Mouse (Mus musculus): ENCODE results near the gene Faf2. TPM values are rescaled to one million over a fixed set of nuclear protein-coding genes. Genes with fewer than 3 reads are reported as not detected.

Gene Faf2
- total and polyA plus RNA-seq, 3 experiments, result 40.8 to 51.7 (median 43.7) TPM

GRCm38 (mm10) chr13:54680184-54680853 lies 58.7 kb downstream of the Faf2 start:
- in situ Hi-C loops (cut with MboI; ENCODE audit: low pct_ligation_motif_present, low pct_unique_long_range_greater_than_20kb, low sequenced_read_pairs), result no loop called here
- H3K4me2 ChIP-seq (ENCODE audit: insufficient read depth, low read depth, poor library complexity, severe bottlenecking), result no peak overlapping the region
- no peaks in the 10 kb centered on the region for H3K27me3 ChIP-seq (replicated peaks)
- DNase-seq (ENCODE audit: extremely low read depth), result no peak
- no peak overlapping the region for H3K27ac ChIP-seq (ENCODE audit: insufficient read depth, low read depth)
- H3K9me3 ChIP-seq (replicated peaks; ENCODE audit: low read length), result no peaks in the 10 kb centered on the region
- no peak overlapping the region for H3K9ac ChIP-seq (ENCODE audit: insufficient read depth, low read depth)
- TF ChIP-seq TCF12 (IDR thresholded peaks at IDR 0.05; ENCODE audit: low read depth, low read length), result no peak
- TF ChIP-seq GABPA (IDR thresholded peaks at IDR 0.05; ENCODE audit: insufficient replicate concordance, low read depth, low read length), result no peak
- TF ChIP-seq UBTF (IDR thresholded peaks at IDR 0.05; ENCODE audit: low read depth, low read length), result no peak
- TF ChIP-seq ZMIZ1 (IDR thresholded peaks at IDR 0.05; ENCODE audit: low read depth, low read length), result no peak
- no peak for TF ChIP-seq ZC3H11A (IDR thresholded peaks at IDR 0.05; ENCODE audit: low read depth, low read length)
- no peak for TF ChIP-seq NRF1 (IDR thresholded peaks at IDR 0.05; ENCODE audit: low read depth, low read length)
- no peak for TF ChIP-seq CHD2 (IDR thresholded peaks at IDR 0.05; ENCODE audit: low read length)
- no peak for TF ChIP-seq EP300 (IDR thresholded peaks at IDR 0.05; ENCODE audit: low read length)
- no peak for TF ChIP-seq JUN (IDR thresholded peaks at IDR 0.05; ENCODE audit: insufficient read depth, low read depth, low read length)
- TF ChIP-seq HCFC1 (IDR thresholded peaks at IDR 0.05; ENCODE audit: low read depth, low read length), result no peak
- no peak for TF ChIP-seq NELFE (IDR thresholded peaks at IDR 0.05; ENCODE audit: low read depth, low read length)
- H3K4me1 ChIP-seq (ENCODE audit: control insufficient read depth in 1 of 2, insufficient read depth in 2 of 2), result peaks cover 3 to 8% of the 10 kb centered on the region in 2 experiments
- no peak overlapping the region for H3K4me3 ChIP-seq (replicated peaks in 1 of 3; ENCODE audit: low read depth in 2 of 3, low read length in 2 of 3, poor library complexity in 1 of 3)
- H3K36me3 ChIP-seq (replicated peaks in 1 of 2; ENCODE audit: control insufficient read depth in 1 of 2, insufficient read depth in 1 of 2, low read length in 1 of 2), result peaks cover 49 to 69% of the 10 kb centered on the region in 2 experiments
- dilution Hi-C loops (cut with MboI; ENCODE audit: extremely low pct_ligation_motif_present, extremely low pct_unique_long_range_greater_than_20kb, low sequenced_read_pairs), result no loop called here
- peaks cover 16% of the 10 kb centered on the region for H3K79me2 ChIP-seq (replicated peaks; ENCODE audit: control insufficient read depth, extremely low read depth, insufficient read depth, poor library complexity, severe bottlenecking)

- Histone ChIP-seq H3K4me2 (ENCODE audit: insufficient read depth, low read depth, poor library complexity, severe bottlenecking) (no peak overlapping the region), H3K27me3 (replicated peaks) (no peaks in the 10 kb centered on the region), H3K4me1 (ENCODE audit: control insufficient read depth in 1 of 2, insufficient read depth in 2 of 2) (peaks cover 12 to 18% of the 10 kb centered on the region in 2 experiments), H3K4me3 (replicated peaks in 1 of 3; ENCODE audit: low read depth in 2 of 3, low read length in 2 of 3, poor library complexity in 1 of 3) (no peak overlapping the region), H3K9ac (ENCODE audit: insufficient read depth, low read depth) (no peak overlapping the region), H3K27ac (ENCODE audit: insufficient read depth, low read depth) (no peak overlapping the region), H3K79me2 (replicated peaks; ENCODE audit: control insufficient read depth, extremely low read depth, insufficient read depth, poor library complexity, severe bottlenecking) (peaks cover 25% of the 10 kb centered on the region), H3K36me3 (replicated peaks in 1 of 2; ENCODE audit: control insufficient read depth in 1 of 2, insufficient read depth in 1 of 2, low read length in 1 of 2) (peaks cover 49 to 76% of the 10 kb centered on the region in 2 experiments), H3K9me3 (replicated peaks; ENCODE audit: low read length) (no peaks in the 10 kb centered on the region)
- in situ Hi-C loops (cut with MboI; ENCODE audit: low pct_ligation_motif_present, low pct_unique_long_range_greater_than_20kb, low sequenced_read_pairs), result no loop called here
- no peak for DNase-seq (ENCODE audit: extremely low read depth)
- dilution Hi-C loops (cut with MboI; ENCODE audit: extremely low pct_ligation_motif_present, extremely low pct_unique_long_range_greater_than_20kb, low sequenced_read_pairs), result no loop called here
- TF ChIP-seq NRF1 (IDR thresholded peaks at IDR 0.05; ENCODE audit: low read depth, low read length), result no peak
- no peak for TF ChIP-seq MEF2A (IDR thresholded peaks at IDR 0.05; ENCODE audit: borderline replicate concordance, low read depth, low read length)
- TF ChIP-seq POLR2AphosphoS2 (IDR thresholded peaks at IDR 0.05; ENCODE audit: low read depth, low read length), result no peak
- no peak for TF ChIP-seq CHD2 (IDR thresholded peaks at IDR 0.05; ENCODE audit: low read length)
- TF ChIP-seq RAD21 (IDR thresholded peaks at IDR 0.05; ENCODE audit: low read depth, low read length), result no peak
- TF ChIP-seq GABPA (IDR thresholded peaks at IDR 0.05; ENCODE audit: insufficient replicate concordance, low read depth, low read length), result no peak
- no peak for TF ChIP-seq JUND (conservative IDR thresholded peaks at IDR 0.05; ENCODE audit: low read depth, low read length)
- TF ChIP-seq RCOR1 (conservative IDR thresholded peaks at IDR 0.05; ENCODE audit: low read depth, low read length), result no peak
- no peak for TF ChIP-seq CHD1 (IDR thresholded peaks at IDR 0.05; ENCODE audit: low read depth, low read length)
- no peak for TF ChIP-seq ELF1 (IDR thresholded peaks at IDR 0.05; ENCODE audit: low read depth, low read length)
- no peak for TF ChIP-seq KAT2A (IDR thresholded peaks at IDR 0.05; ENCODE audit: insufficient replicate concordance, low read length)
- no peak for TF ChIP-seq MYC (IDR thresholded peaks at IDR 0.05; ENCODE audit: low read depth, low read length)
- no peak for TF ChIP-seq ZMIZ1 (IDR thresholded peaks at IDR 0.05; ENCODE audit: low read depth, low read length)
- no peak for TF ChIP-seq IRF4 (IDR thresholded peaks at IDR 0.05; ENCODE audit: low read depth, low read length)
- TF ChIP-seq HCFC1 (IDR thresholded peaks at IDR 0.05; ENCODE audit: low read depth, low read length), result no peak
- TF ChIP-seq CTCF (conservative IDR thresholded peaks at IDR 0.05 in 1 of 2, IDR thresholded peaks at IDR 0.05 in 1 of 2; ENCODE audit: low read depth in 2 of 2, low read length in 2 of 2), result no peak
- no peak for TF ChIP-seq TBP (conservative IDR thresholded peaks at IDR 0.05; ENCODE audit: low read depth, low read length)
- no peak for TF ChIP-seq JUN (IDR thresholded peaks at IDR 0.05; ENCODE audit: insufficient read depth, low read depth, low read length)
- no peak for TF ChIP-seq E2F4 (IDR thresholded peaks at IDR 0.05; ENCODE audit: insufficient replicate concordance, low read depth, low read length)
- TF ChIP-seq UBTF (IDR thresholded peaks at IDR 0.05; ENCODE audit: low read depth, low read length), result no peak
These were observed 59.7 kb downstream of the Faf2 start for GRCm38 (mm10) chr13:54681291-54681690.

All from CH12.LX (cell line).